Mouse (Mus musculus) CH12.LX (cell line): ENCODE measurements around the gene Aif1l. TPM values are rescaled to one million over a fixed set of nuclear protein-coding genes. Genes with fewer than 3 reads are reported as not detected.

Experiments
- DNase-seq: peaks from one replicate; pipeline ENCODE4 v3.0.0-alpha.2; 2013; ENCODE audit errors: extremely low read depth
- H3K27ac ChIP-seq: 2 replicates; pipeline ENCODE4 v1.5.1; 2012; ENCODE audit warnings: low read depth, mild to moderate bottlenecking, control low read depth, moderate library complexity; ENCODE audit not compliant: insufficient read depth
- H3K27me3 ChIP-seq: replicated peaks from 2 replicates; pipeline ENCODE3; 2012; ENCODE audit warnings: inconsistent platforms
- H3K36me3 ChIP-seq, 2 experiments: replicated peaks in 1 of 2; 2 replicates each; pipeline versions ENCODE3 to v1.6.1; 2012; ENCODE audit warnings: inconsistent platforms in 1 of 2, low read length in 1 of 2, mild to moderate bottlenecking in 1 of 2, mixed read lengths in 1 of 2, moderate library complexity in 1 of 2; ENCODE audit not compliant: control insufficient read depth in 1 of 2, insufficient read depth in 1 of 2
- H3K4me1 ChIP-seq, 2 experiments: 2 replicates each; pipeline ENCODE4 v1.6.1; 2012; ENCODE audit warnings: inconsistent platforms in 1 of 2, moderate library complexity in 1 of 2; ENCODE audit not compliant: insufficient read depth in 2 of 2, control insufficient read depth in 1 of 2
- H3K4me2 ChIP-seq: 2 replicates; pipeline ENCODE4 v1.6.1; 2012; ENCODE audit warnings: low read depth, mild to moderate bottlenecking, control low read depth; ENCODE audit not compliant: poor library complexity, insufficient read depth, severe bottlenecking
- H3K4me3 ChIP-seq, 3 experiments: fragments of 150-350 bp in 1 of 3; sonication (generic) in 1 of 3; replicated peaks in 1 of 3; 2 replicates each; pipeline versions ENCODE3 to v1.5.1; 2011 to 2012; ENCODE audit warnings: low read depth in 2 of 3, low read length in 2 of 3, mild to moderate bottlenecking in 2 of 3, moderate library complexity in 2 of 3, control low read depth in 1 of 3, improper control_type of control experiment in 1 of 3, inconsistent platforms in 1 of 3, mixed read lengths in 1 of 3; ENCODE audit not compliant: poor library complexity in 1 of 3
- H3K79me2 ChIP-seq: replicated peaks from 2 replicates; pipeline ENCODE4 v1.6.1; 2012; ENCODE audit warnings: mild to moderate bottlenecking, moderate library complexity; ENCODE audit not compliant: control insufficient read depth, poor library complexity, insufficient read depth, severe bottlenecking; ENCODE audit errors: extremely low read depth
- H3K9ac ChIP-seq: 2 replicates; pipeline ENCODE4 v1.6.1; 2012; ENCODE audit warnings: low read depth, mild to moderate bottlenecking, control low read depth, moderate library complexity; ENCODE audit not compliant: insufficient read depth
- H3K9me3 ChIP-seq: replicated peaks from 2 replicates; pipeline ENCODE3; 2012; ENCODE audit warnings: low read length, inconsistent platforms, mixed read lengths
- CHD1 ChIP-seq: IDR thresholded peaks from 2 replicates; pipeline ENCODE4 v1.6.1; 2012; ENCODE audit warnings: low read depth, low read length, improper control_type of control experiment, inconsistent platforms
- CHD2 ChIP-seq: IDR thresholded peaks from 2 replicates; pipeline ENCODE4 v1.6.1; 2011; ENCODE audit warnings: low read length, improper control_type of control experiment
- CTCF ChIP-seq, 2 experiments: IDR thresholded peaks in 1 of 2; conservative IDR thresholded peaks in 1 of 2; 2 replicates each; pipeline ENCODE4 v1.5.1; 2011 to 2012; ENCODE audit warnings: low read depth in 2 of 2, low read length in 2 of 2, improper control_type of control experiment in 1 of 2, inconsistent platforms in 1 of 2, mild to moderate bottlenecking in 1 of 2, moderate library complexity in 1 of 2
- ETS1 ChIP-seq: conservative IDR thresholded peaks from 2 replicates; pipeline ENCODE4 v1.6.1; 2012; ENCODE audit warnings: low read depth, mild to moderate bottlenecking, inconsistent platforms, low read length, improper control_type of control experiment, moderate library complexity
- HCFC1 ChIP-seq: IDR thresholded peaks from 2 replicates; pipeline ENCODE4 v1.6.1; 2012; ENCODE audit warnings: low read depth, mild to moderate bottlenecking, inconsistent platforms, low read length, improper control_type of control experiment
- JUND ChIP-seq: conservative IDR thresholded peaks from 2 replicates; pipeline ENCODE4 v1.6.1; 2011; ENCODE audit warnings: low read depth, low read length, improper control_type of control experiment
- MAFK ChIP-seq: IDR thresholded peaks from 2 replicates; pipeline ENCODE4 v1.6.1; 2011; ENCODE audit warnings: low read length, improper control_type of control experiment; ENCODE audit not compliant: insufficient replicate concordance
- POLR2A ChIP-seq: IDR thresholded peaks from 2 replicates; pipeline ENCODE4 v1.6.1; 2011; ENCODE audit warnings: low read depth, mild to moderate bottlenecking, improper control_type of control experiment, low read length
- SMC3 ChIP-seq: IDR thresholded peaks from 2 replicates; pipeline ENCODE4 v1.6.1; 2011; ENCODE audit warnings: low read depth, low read length, improper control_type of control experiment
- TCF12 ChIP-seq: IDR thresholded peaks from 2 replicates; pipeline ENCODE4 v1.6.1; 2014; ENCODE audit warnings: low read depth, mild to moderate bottlenecking, inconsistent platforms, low read length, improper control_type of control experiment
- ZC3H11A ChIP-seq: IDR thresholded peaks from 2 replicates; pipeline ENCODE4 v1.6.1; 2012; ENCODE audit warnings: low read depth, mild to moderate bottlenecking, inconsistent platforms, low read length, improper control_type of control experiment
- ZNF384 ChIP-seq: IDR thresholded peaks from 2 replicates; pipeline ENCODE4 v1.6.1; 2012; ENCODE audit warnings: low read depth, low read length, improper control_type of control experiment, inconsistent platforms
- dilution Hi-C: fragments of 300-500 bp; cut with MboI; formaldehyde crosslinking; loops from 2 replicates; pipeline ENCODE4 v1.14.3; 2020; ENCODE audit warnings: low sequenced_read_pairs; ENCODE audit not compliant: extremely low pct_unique_long_range_greater_than_20kb, extremely low pct_ligation_motif_present
- in situ Hi-C: fragments of 300-500 bp; cut with MboI; formaldehyde crosslinking; loops from 3 replicates; pipeline ENCODE4 v1.14.3; 2019; ENCODE audit warnings: low sequenced_read_pairs, low pct_ligation_motif_present, low pct_unique_long_range_greater_than_20kb, mixed read lengths
- polyA plus RNA-seq: library from polyadenylated mRNA; unstranded; fragments of >175 nt; gene quantifications from 2 replicates; pipeline ENCODE4 v1.2.1, GENCODE M21; 2012; ENCODE audit warnings: low read depth; ENCODE audit not compliant: insufficient read length
- total RNA-seq, 2 experiments: library from RNA; depleted of rRNA; stranded (reverse); fragments of 300-350 nt in 1 of 2; fragments of >200 nt in 1 of 2; gene quantifications; 2 replicates each; pipeline ENCODE4 v1.2.3; 2012 to 2014

Gene Aif1l
- total and polyA plus RNA-seq, 3 experiments: 0.11 to 0.81 TPM; not detected in 1

DNA sequence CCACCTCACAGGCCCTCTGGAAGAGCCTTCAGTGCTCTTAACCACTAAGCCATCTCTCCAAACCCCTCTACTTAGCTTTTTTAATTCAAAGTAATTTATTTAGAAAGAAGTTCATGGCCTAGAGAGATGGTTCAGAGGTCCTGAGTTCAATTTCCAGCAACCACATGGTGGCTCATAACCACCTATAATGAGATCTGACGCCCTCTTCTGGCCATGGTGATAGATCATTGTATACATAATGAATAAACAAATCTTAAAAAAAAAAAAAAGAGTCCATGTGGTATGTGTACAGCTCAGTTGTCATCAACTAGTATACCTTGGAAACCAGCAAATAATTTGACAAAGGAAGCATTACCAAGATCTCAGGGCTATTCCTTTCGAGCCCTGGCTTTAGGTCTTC lies 48.5 kb downstream of the Aif1l start:
- Histone ChIP-seq H3K27ac (no peak overlapping the region), H3K36me3 (peaks cover 72 to 89% of the 10 kb centered on the region in 2 experiments), H3K27me3 (no peaks in the 10 kb centered on the region), H3K9ac (no peak overlapping the region), H3K4me1 (no peaks in the 10 kb centered on the region), H3K79me2 (no peaks in the 10 kb centered on the region), H3K9me3 (no peaks in the 10 kb centered on the region), H3K4me3 (no peak overlapping the region), H3K4me2 (no peak overlapping the region)
- dilution Hi-C loops (no loop called here), in situ Hi-C loops (no loop called here)
- TF ChIP-seq ETS1 (no peak), CTCF (conservative IDR thresholded peaks at IDR 0.05 in 1 of 2, IDR thresholded peaks at IDR 0.05 in 1 of 2; ENCODE audit: low read depth in 2 of 2, low read length in 2 of 2) (peak in 1 of 2 experiments; percentile 31; a peak in 2 of 4 replicates), SMC3 (no peak), ZC3H11A (no peak), HCFC1 (no peak), ZNF384 (peak; percentile 65)
- DNase-seq: no peak

DNA sequence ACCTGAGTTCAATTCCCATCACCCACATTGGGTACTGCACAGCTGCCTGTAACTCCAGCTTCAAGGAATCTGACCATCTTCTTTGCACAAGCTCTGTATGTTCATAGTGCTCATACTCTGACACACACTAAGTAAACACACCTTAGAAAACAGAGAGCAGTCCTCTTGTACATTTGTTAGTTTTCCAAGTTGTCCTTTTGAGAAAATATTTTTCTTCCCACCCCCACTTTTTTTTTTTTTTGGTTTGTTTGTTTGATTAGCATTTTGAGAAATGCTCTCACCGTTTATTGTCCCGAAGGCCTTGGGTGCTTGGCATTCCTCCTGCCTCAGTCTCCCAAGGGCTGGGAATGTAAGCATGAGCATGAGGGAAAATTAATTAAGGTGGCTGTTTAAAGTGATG lies 58.4 kb downstream of the Aif1l start:
- H3K27me3 ChIP-seq: no peaks in the 10 kb centered on the region
- peaks cover 11 to 33% of the 10 kb centered on the region in 2 experiments for H3K4me1 ChIP-seq
- peak overlapping the region; percentile 5 for H3K9ac ChIP-seq
- no peak for DNase-seq
- dilution Hi-C loops: no loop called here
- no peaks in the 10 kb centered on the region for H3K9me3 ChIP-seq
- H3K27ac ChIP-seq: peak overlapping the region; percentile 89
- no peaks in the 10 kb centered on the region for H3K79me2 ChIP-seq
- H3K4me2 ChIP-seq: peak overlapping the region; percentile 0; the same call in 1 of the 2 replicates
- TF ChIP-seq ZNF384 (peak; percentile 66), CHD1 (0 out of 2 replicates have a peak, but pooled peaks have one; percentile 76), HCFC1 (no peak)
- H3K36me3 ChIP-seq: peaks cover 57 to 84% of the 10 kb centered on the region in 2 experiments
- in situ Hi-C loops: no loop called here
- no peak overlapping the region for H3K4me3 ChIP-seq

DNA sequence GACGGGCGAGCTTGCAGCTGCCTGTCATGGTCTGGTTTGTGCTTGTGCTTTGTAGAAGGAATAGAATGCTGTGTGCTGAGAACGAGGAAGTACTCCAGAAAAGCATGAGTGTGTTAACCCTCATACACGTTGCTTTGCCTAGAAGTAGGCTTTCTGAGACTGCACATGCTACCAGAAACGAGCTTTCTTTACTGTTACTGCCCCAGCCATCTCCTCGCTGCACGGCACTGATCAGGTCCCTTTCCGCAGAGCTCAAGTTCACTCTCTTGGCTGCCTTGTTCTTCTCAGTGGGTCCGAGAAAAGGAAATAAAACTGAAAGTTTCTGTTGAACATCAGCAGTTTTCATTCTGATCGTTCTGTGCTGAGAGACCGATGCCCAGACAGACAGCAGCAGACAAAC lies 58.8 kb downstream of the Aif1l start:
- no peaks in the 10 kb centered on the region for H3K9me3 ChIP-seq
- no peak for TF ChIP-seq CHD1
- TF ChIP-seq POLR2A: peak; percentile 46; the same call in 1 of the 2 replicates
- peak; percentile 46; the same call in 1 of the 2 replicates for TF ChIP-seq MAFK
- no peak for TF ChIP-seq CHD2
- no peak for TF ChIP-seq SMC3
- TF ChIP-seq TCF12: 0 out of 2 replicates have a peak, but pooled peaks have one; percentile 11
- no peak for TF ChIP-seq JUND
- H3K4me3 ChIP-seq: no peak overlapping the region
- DNase-seq: peak; percentile 39
- peak overlapping the region; percentile 89 for H3K27ac ChIP-seq
- peak overlapping the region; percentile 0; the same call in 1 of the 2 replicates for H3K4me2 ChIP-seq
- peaks cover 11 to 36% of the 10 kb centered on the region in 2 experiments for H3K4me1 ChIP-seq
- H3K27me3 ChIP-seq: no peaks in the 10 kb centered on the region
- in situ Hi-C loops: no loop called here
- peaks cover 54 to 84% of the 10 kb centered on the region in 2 experiments for H3K36me3 ChIP-seq
- H3K9ac ChIP-seq: peak overlapping the region; percentile 5
- dilution Hi-C loops: no loop called here
- H3K79me2 ChIP-seq: no peaks in the 10 kb centered on the region
